Mouse (Mus musculus): Measurements from ENCODE around the gene 9130230L23Rik. TPM values are rescaled to one million over a fixed set of nuclear protein-coding genes. Genes with fewer than 3 reads are reported as not detected.

Gene 9130230L23Rik
- total RNA-seq (2014; fragmentation: Nextera tagmentation) (not detected in 2 replicates), total RNA-seq (2017) (not detected in 2 replicates)

GRCm38 (mm10) chr5:66004134-66004925 lies at the start of gene 9130230L23Rik:
Gene 9130230L23Rik (minus strand): TSS chr5:66004285.
- peak; percentile 69 for ATAC-seq (replicated peaks; ENCODE audit: low FRiP score, low TSS enrichment, poor library complexity, severe bottlenecking)

GRCm38 (mm10) chr5:66052777-66053548 lies 48.9 kb upstream of the 9130230L23Rik start:
- ATAC-seq (replicated peaks; ENCODE audit: low FRiP score, low TSS enrichment, poor library complexity, severe bottlenecking): no peak

- ATAC-seq (replicated peaks; ENCODE audit: low FRiP score, low TSS enrichment, poor library complexity, severe bottlenecking): no peak
These were observed 46.8 kb upstream of the 9130230L23Rik start for GRCm38 (mm10) chr5:66050841-66051240.

GRCm38 (mm10) chr5:66046356-66046755 lies 42.3 kb upstream of the 9130230L23Rik start:
- no peak for ATAC-seq (replicated peaks; ENCODE audit: low FRiP score, low TSS enrichment, poor library complexity, severe bottlenecking)

- ATAC-seq (replicated peaks; ENCODE audit: low FRiP score, low TSS enrichment, poor library complexity, severe bottlenecking): no peak
These were observed 39.8 kb upstream of the 9130230L23Rik start for GRCm38 (mm10) chr5:66043897-66044296.

- ATAC-seq (replicated peaks; ENCODE audit: low FRiP score, low TSS enrichment, poor library complexity, severe bottlenecking): no peak
These were observed 38.7 kb upstream of the 9130230L23Rik start for GRCm38 (mm10) chr5:66042651-66043340.

GRCm38 (mm10) chr5:66040744-66041279 lies 36.7 kb upstream of the 9130230L23Rik start:
- ATAC-seq (replicated peaks; ENCODE audit: low FRiP score, low TSS enrichment, poor library complexity, severe bottlenecking): no peak

GRCm38 (mm10) chr5:66039813-66040212 lies 35.7 kb upstream of the 9130230L23Rik start:
- ATAC-seq (replicated peaks; ENCODE audit: low FRiP score, low TSS enrichment, poor library complexity, severe bottlenecking): no peak

GRCm38 (mm10) chr5:66037066-66037465 lies 33.0 kb upstream of the 9130230L23Rik start:
- ATAC-seq (replicated peaks; ENCODE audit: low FRiP score, low TSS enrichment, poor library complexity, severe bottlenecking): no peak

- ATAC-seq (replicated peaks; ENCODE audit: low FRiP score, low TSS enrichment, poor library complexity, severe bottlenecking): no peak
These were observed 32.5 kb upstream of the 9130230L23Rik start for GRCm38 (mm10) chr5:66036440-66037054.

- ATAC-seq (replicated peaks; ENCODE audit: low FRiP score, low TSS enrichment, poor library complexity, severe bottlenecking): no peak
These were observed 30.5 kb upstream of the 9130230L23Rik start for GRCm38 (mm10) chr5:66034375-66035195.

- no peak for ATAC-seq (replicated peaks; ENCODE audit: low FRiP score, low TSS enrichment, poor library complexity, severe bottlenecking)
These were observed 28.7 kb upstream of the 9130230L23Rik start for GRCm38 (mm10) chr5:66032826-66033225.

- ATAC-seq (replicated peaks; ENCODE audit: low FRiP score, low TSS enrichment, poor library complexity, severe bottlenecking): peak; percentile 67
These were observed 27.6 kb upstream of the 9130230L23Rik start for GRCm38 (mm10) chr5:66031699-66032098.

GRCm38 (mm10) chr5:66028232-66028631 lies 24.1 kb upstream of the 9130230L23Rik start:
- no peak for ATAC-seq (replicated peaks; ENCODE audit: low FRiP score, low TSS enrichment, poor library complexity, severe bottlenecking)

GRCm38 (mm10) chr5:66027206-66027605 lies 23.1 kb upstream of the 9130230L23Rik start:
- no peak for ATAC-seq (replicated peaks; ENCODE audit: low FRiP score, low TSS enrichment, poor library complexity, severe bottlenecking)

- ATAC-seq (replicated peaks; ENCODE audit: low FRiP score, low TSS enrichment, poor library complexity, severe bottlenecking): no peak
These were observed 22.7 kb upstream of the 9130230L23Rik start for GRCm38 (mm10) chr5:66026796-66027195.

GRCm38 (mm10) chr5:66015449-66015961 lies 11.4 kb upstream of the 9130230L23Rik start:
- no peak for ATAC-seq (replicated peaks; ENCODE audit: low FRiP score, low TSS enrichment, poor library complexity, severe bottlenecking)

- ATAC-seq (replicated peaks; ENCODE audit: low FRiP score, low TSS enrichment, poor library complexity, severe bottlenecking): no peak
These were observed 10.4 kb upstream of the 9130230L23Rik start for GRCm38 (mm10) chr5:66014437-66014836.

All from megakaryocyte-erythroid progenitor cell, adult 5-6 weeks (primary cell).